Mouse (Mus musculus): ENCODE data around the gene Fbf1.

- TF ChIP-seq POLR2A (IDR thresholded peaks at IDR 0.05; ENCODE audit: insufficient read depth, low read depth, low read length), result no peak
- peak; percentile 8; the same call in 1 of the 2 replicates for TF ChIP-seq CTCF (IDR thresholded peaks at IDR 0.05)
- TF ChIP-seq EP300 (IDR thresholded peaks at IDR 0.05; ENCODE audit: insufficient read depth, low read depth, low read length), result no peak
Observed at GRCm38 (mm10) chr11:116132366-116133333, 35.3 kb downstream of the Fbf1 start.

All from heart, adult 2 months (tissue).